Mouse (Mus musculus): ENCODE measurements around the gene Tbx10. TPM values are rescaled to one million over a fixed set of nuclear protein-coding genes. Genes with fewer than 3 reads are reported as not detected.
A peak's percentile ranks its signal among the peaks of the same experiment; 100 is the strongest.
"Not testable (repeated sequence)": the region's sequence is repeated elsewhere in the genome, so short reads cannot be mapped to it uniquely, and the experiment has no call there.

Tbx10 gene
- polyA plus RNA-seq, 1 experiment from 2014 or later: 0.61 TPM

- TF ChIP-seq CTCF (IDR thresholded peaks at IDR 0.05; ENCODE audit: low read depth): no peak
- 65% methylated on average over 3 of the region's 3 CpGs for whole genome bisulfite sequencing
- no peaks in the 10 kb centered on the region for H3K9me3 ChIP-seq (ENCODE audit: control insufficient read depth)
- no peaks in the 10 kb centered on the region for H3K36me3 ChIP-seq (ENCODE audit: control insufficient read depth, insufficient read depth)
- H3K4me1 ChIP-seq (replicated peaks; ENCODE audit: control insufficient read depth, insufficient read depth, low read length): no peaks in the 10 kb centered on the region; the same call in 1 of the 2 replicates
- no peak overlapping the region for H3K4me3 ChIP-seq (ENCODE audit: low read depth, low read length)
- no peaks in the 10 kb centered on the region for H3K27me3 ChIP-seq (replicated peaks; ENCODE audit: control insufficient read depth, insufficient read depth, low read length)
- H3K4me2 ChIP-seq (replicated peaks; ENCODE audit: low read depth): no peak overlapping the region
- H3K27ac ChIP-seq (ENCODE audit: low read depth, low read length): no peak overlapping the region
- no peak overlapping the region for H3K9ac ChIP-seq (ENCODE audit: low read depth, low read length)
- ATAC-seq: no peak
Observed at GRCm38 (mm10) chr19:3967258-3967657, 25.3 kb upstream of the Tbx10 start.

- H3K9ac ChIP-seq (ENCODE audit: low read depth, low read length): peak within 1 kb of the TSS; percentile 31; the same call in 1 of the 2 replicates
- no peak within 1 kb of the TSS for H3K27ac ChIP-seq (ENCODE audit: low read depth, low read length)
- H3K4me3 ChIP-seq (ENCODE audit: low read depth, low read length): no peak within 1 kb of the TSS
- TF ChIP-seq CTCF (IDR thresholded peaks at IDR 0.05; ENCODE audit: low read depth): no peak
- H3K9me3 ChIP-seq (ENCODE audit: control insufficient read depth): no peaks in the 10 kb centered on the region
- no peaks in the 10 kb centered on the region; the same call in 1 of the 2 replicates for H3K4me1 ChIP-seq (replicated peaks; ENCODE audit: control insufficient read depth, insufficient read depth, low read length)
- WGBS: 17% methylated on average over 9 of the region's 9 CpGs
- no peaks in the 10 kb centered on the region for H3K27me3 ChIP-seq (replicated peaks; ENCODE audit: control insufficient read depth, insufficient read depth, low read length)
- H3K36me3 ChIP-seq (ENCODE audit: control insufficient read depth, insufficient read depth): no peaks in the 10 kb centered on the region
- H3K4me2 ChIP-seq (replicated peaks; ENCODE audit: low read depth): no peak within 1 kb of the TSS
- ATAC-seq: peak; percentile 78
Observed at GRCm38 (mm10) chr19:3972229-3972628, 20.3 kb upstream of the Tbx10 start, which contains the start of gene Aldh3b2. Gene Aldh3b2 (plus strand): TSS chr19:3972328.

GRCm38 (mm10) chr19:3974608-3975007 lies 17.9 kb upstream of the Tbx10 start:
- H3K27me3 ChIP-seq (replicated peaks; ENCODE audit: control insufficient read depth, insufficient read depth, low read length); H3K27ac ChIP-seq (ENCODE audit: low read depth, low read length); H3K9me3 ChIP-seq (ENCODE audit: control insufficient read depth); H3K4me3 ChIP-seq (ENCODE audit: low read depth, low read length); H3K4me2 ChIP-seq (replicated peaks; ENCODE audit: low read depth); H3K4me1 ChIP-seq (replicated peaks; ENCODE audit: control insufficient read depth, insufficient read depth, low read length); ATAC-seq; H3K9ac ChIP-seq (ENCODE audit: low read depth, low read length); H3K36me3 ChIP-seq (ENCODE audit: control insufficient read depth, insufficient read depth): not testable (repeated sequence)
- WGBS: 84% methylated on average over 6 of the region's 6 CpGs

- 54% methylated on average over 2 of the region's 2 CpGs for WGBS
- Histone ChIP-seq H3K27ac (ENCODE audit: low read depth, low read length) (no peak overlapping the region), H3K36me3 (ENCODE audit: control insufficient read depth, insufficient read depth) (no peaks in the 10 kb centered on the region), H3K9ac (ENCODE audit: low read depth, low read length) (no peak overlapping the region), H3K4me2 (replicated peaks; ENCODE audit: low read depth) (no peak overlapping the region), H3K4me1 (replicated peaks; ENCODE audit: control insufficient read depth, insufficient read depth, low read length) (no peaks in the 10 kb centered on the region; the same call in 1 of the 2 replicates), H3K9me3 (ENCODE audit: control insufficient read depth) (no peaks in the 10 kb centered on the region), H3K4me3 (ENCODE audit: low read depth, low read length) (no peak overlapping the region), H3K27me3 (replicated peaks; ENCODE audit: control insufficient read depth, insufficient read depth, low read length) (no peaks in the 10 kb centered on the region)
- no peak for ATAC-seq
- no peak for TF ChIP-seq CTCF (IDR thresholded peaks at IDR 0.05; ENCODE audit: low read depth)
Observed at GRCm38 (mm10) chr19:3975866-3976265, 16.7 kb upstream of the Tbx10 start.

GRCm38 (mm10) chr19:3980309-3980708 lies 12.2 kb upstream of the Tbx10 start:
- Histone ChIP-seq H3K36me3 (ENCODE audit: control insufficient read depth, insufficient read depth) (no peaks in the 10 kb centered on the region), H3K27me3 (replicated peaks; ENCODE audit: control insufficient read depth, insufficient read depth, low read length) (no peaks in the 10 kb centered on the region), H3K4me1 (replicated peaks; ENCODE audit: control insufficient read depth, insufficient read depth, low read length) (no peaks in the 10 kb centered on the region; the same call in 1 of the 2 replicates), H3K4me3 (ENCODE audit: low read depth, low read length) (no peak overlapping the region), H3K27ac (ENCODE audit: low read depth, low read length) (no peak overlapping the region), H3K9me3 (ENCODE audit: control insufficient read depth) (no peaks in the 10 kb centered on the region), H3K4me2 (replicated peaks; ENCODE audit: low read depth) (no peak overlapping the region), H3K9ac (ENCODE audit: low read depth, low read length) (no peak overlapping the region)
- WGBS: 13% methylated on average over 4 of the region's 4 CpGs
- peak; percentile 66 for ATAC-seq
- peak; percentile 94 for TF ChIP-seq CTCF (IDR thresholded peaks at IDR 0.05; ENCODE audit: low read depth)

GRCm38 (mm10) chr19:3980917-3981316 lies 11.6 kb upstream of the Tbx10 start:
- WGBS: 61% methylated on average over 9 of the region's 9 CpGs
- no peak for TF ChIP-seq CTCF (IDR thresholded peaks at IDR 0.05; ENCODE audit: low read depth)
- no peak overlapping the region for H3K4me2 ChIP-seq (replicated peaks; ENCODE audit: low read depth)

More at GRCm38 (mm10) chr19:3980917-3981316, 11.6 kb upstream of the Tbx10 start:
- ATAC-seq: no peak
- Histone ChIP-seq H3K36me3 (ENCODE audit: control insufficient read depth, insufficient read depth) (no peaks in the 10 kb centered on the region), H3K4me1 (replicated peaks; ENCODE audit: control insufficient read depth, insufficient read depth, low read length) (peaks cover 3% of the 10 kb centered on the region; the same call in 1 of the 2 replicates), H3K9ac (ENCODE audit: low read depth, low read length) (no peak overlapping the region), H3K9me3 (ENCODE audit: control insufficient read depth) (no peaks in the 10 kb centered on the region), H3K27me3 (replicated peaks; ENCODE audit: control insufficient read depth, insufficient read depth, low read length) (no peaks in the 10 kb centered on the region), H3K27ac (ENCODE audit: low read depth, low read length) (no peak overlapping the region), H3K4me3 (ENCODE audit: low read depth, low read length) (no peak overlapping the region)

Measured in intestine, postnatal 0 days (tissue).